Mouse (Mus musculus) small intestine, adult 2 months (tissue): ENCODE results near the gene Gm8220.

Experiments used
- CTCF ChIP-seq: fragments of 200-500 bp; IDR thresholded peaks from 2 replicates; pipeline ENCODE4 v1.5.1; 2012; ENCODE audit warnings: low read depth, mild to moderate bottlenecking, control low read depth, inconsistent platforms, low read length, moderate library complexity, mixed read lengths; ENCODE audit not compliant: insufficient replicate concordance, insufficient read length; ENCODE audit errors: extremely low read depth
- POLR2A ChIP-seq: fragments of 200-500 bp; IDR thresholded peaks from 2 replicates; pipeline ENCODE4 v1.6.1; 2012; ENCODE audit warnings: low read depth, mild to moderate bottlenecking, control low read depth, inconsistent platforms, low read length, moderate library complexity

DNA sequence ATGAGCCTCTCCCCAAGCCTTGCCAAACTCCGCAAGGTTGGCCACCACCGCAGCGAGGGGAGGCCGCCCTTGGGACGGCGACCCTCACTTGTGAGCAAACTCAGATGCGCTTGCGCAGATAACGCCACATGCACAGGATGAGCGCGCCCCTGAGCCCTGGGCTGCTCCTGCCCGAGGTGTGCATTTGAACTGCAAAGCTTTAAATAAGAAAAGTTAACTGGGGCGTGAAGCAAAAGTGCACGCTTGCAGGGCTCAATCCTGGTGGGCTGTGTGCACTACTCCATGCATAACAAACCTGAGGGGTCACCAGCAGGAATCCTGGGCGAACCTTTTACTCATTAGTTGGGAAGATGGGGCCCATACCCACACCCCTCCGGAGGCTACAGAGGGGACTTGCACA lies 37.3 kb upstream of the Gm8220 start:
- no peak for TF ChIP-seq POLR2A
- no peak for TF ChIP-seq CTCF
